Mouse (Mus musculus): ENCODE measurements around the gene Atoh7.
"Not testable (repeated sequence)": the region's sequence is repeated elsewhere in the genome, so short reads cannot be mapped to it uniquely, and the experiment has no call there.

Gene Atoh7

GRCm38 (mm10) chr10:63099521-63099920, at the start of gene Atoh7:
TSS of gene Atoh7 (plus strand) at chr10:63099651.
- peak; percentile 88 for DNase-seq

DNA sequence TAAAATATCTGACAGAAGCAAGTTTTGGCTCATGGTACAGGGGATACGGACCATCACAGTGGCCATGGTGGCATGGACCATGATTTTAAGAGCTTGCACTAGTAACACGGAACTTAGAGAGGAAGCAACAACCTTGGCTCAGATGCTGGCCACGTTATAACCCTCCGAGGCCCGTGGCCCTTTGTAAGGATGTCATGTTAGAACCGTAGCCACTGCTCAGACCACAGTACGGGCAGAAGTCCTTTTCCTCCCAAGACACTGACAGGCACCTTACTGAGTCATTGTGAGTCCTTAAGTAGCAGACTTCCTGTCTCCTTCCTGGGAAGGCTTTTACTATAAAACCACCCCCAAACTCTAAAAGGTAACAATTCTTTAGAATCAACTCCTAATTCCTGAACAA, 48.2 kb upstream of the Atoh7 start:
- DNase-seq, result no peak

GRCm38 (mm10) chr10:63052011-63052410, 47.4 kb upstream of the Atoh7 start:
- no peak for DNase-seq

DNA sequence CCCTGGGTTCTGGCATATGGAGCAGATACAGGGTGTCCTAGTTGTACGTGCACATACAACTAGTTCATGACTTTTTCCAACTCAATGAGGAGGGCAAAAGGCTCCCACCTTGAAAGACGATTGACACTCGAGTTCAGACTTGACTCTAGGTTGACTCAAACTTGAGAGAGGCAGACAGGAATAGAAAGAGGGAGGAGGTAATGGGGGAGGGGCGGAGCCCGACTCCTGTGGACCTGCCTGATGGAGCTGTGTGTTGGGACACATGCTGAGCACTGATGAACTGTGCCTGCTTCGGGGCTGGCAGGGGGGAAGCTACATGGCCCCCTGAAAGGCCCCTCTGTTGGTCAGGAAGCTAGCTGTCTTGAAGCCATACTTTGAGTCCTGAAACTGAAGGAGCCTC, 46.4 kb upstream of the Atoh7 start:
- DNase-seq, result no peak

DNA sequence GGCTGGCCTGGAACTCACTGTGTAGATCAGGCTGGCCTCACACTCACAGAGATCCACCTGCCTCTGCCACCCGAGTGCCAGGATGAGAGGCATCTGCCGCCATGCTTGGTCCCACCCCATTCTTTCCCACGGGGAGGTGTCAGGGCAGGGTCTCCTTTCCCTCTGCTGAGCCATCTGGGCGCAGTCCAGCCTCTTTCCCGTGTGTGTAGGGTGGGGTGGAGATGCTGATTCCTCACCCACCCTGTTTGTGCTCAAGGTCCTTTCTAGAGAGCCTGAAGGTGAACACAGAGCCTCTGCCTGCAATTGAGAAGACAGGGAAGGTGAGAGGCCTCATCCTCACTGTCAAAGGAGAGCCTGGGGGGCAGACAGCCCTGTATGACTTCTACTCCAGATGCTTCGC, 45.4 kb upstream of the Atoh7 start:
- DNase-seq, result not testable (repeated sequence)

DNA sequence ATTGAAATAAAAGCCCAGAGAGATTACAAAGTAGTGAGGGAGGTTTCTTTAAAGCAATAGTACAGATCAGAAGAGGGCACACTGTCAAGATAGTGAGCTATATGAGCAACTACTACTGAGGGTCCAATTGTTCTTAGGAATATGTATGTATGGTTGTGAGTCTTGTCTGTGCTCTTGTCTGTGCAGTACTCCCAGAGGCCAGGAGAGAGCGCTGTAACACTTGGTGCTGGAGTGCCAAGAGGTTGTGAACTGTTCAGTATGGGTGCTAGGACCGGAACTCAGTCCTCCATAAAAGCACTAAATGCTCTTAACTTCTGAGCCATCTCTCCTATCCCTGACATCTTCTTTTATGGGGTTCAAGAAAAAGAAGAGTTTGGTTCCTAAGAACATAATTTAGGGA, 44.9 kb upstream of the Atoh7 start:
- DNase-seq, result no peak

DNA sequence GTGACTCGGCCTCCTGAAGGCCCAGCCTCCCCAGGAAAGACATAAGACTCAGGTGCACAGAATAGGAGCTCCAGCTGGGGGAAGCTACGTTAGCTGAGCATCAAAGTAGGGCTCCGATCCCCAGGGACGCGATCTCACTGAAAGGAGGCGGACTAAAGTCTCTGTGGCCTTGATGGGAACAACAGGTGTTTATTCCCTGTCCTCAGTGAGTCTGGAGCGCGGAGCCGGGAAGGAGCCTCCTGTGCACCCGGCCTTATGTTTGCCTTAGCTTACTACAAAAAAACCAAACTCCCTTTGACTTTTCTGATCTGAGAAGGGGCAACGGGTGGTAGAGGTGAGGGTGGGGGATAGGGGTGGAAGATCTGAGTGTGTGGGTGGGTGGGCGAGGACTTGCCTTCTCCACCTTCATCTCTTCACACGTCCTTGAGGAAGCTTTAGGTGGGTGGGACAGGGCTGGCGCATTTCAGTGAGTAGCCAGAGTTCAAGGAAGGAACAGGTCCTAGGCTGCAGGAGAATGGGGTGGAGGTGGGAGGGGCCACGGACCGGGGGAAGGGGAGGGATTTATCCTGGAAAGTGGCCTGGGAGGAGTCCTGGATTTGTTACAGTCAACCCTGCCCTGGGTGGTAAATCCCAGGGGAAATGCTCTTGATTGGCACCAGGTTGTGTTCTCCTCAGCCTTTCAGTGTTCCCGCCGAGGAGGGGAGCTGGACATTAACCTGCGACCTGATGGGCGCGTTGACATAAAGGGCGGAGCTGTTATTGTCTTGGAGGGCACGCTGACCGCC, 42.3 kb upstream of the Atoh7 start:
- DNase-seq, result peak; percentile 97

DNA sequence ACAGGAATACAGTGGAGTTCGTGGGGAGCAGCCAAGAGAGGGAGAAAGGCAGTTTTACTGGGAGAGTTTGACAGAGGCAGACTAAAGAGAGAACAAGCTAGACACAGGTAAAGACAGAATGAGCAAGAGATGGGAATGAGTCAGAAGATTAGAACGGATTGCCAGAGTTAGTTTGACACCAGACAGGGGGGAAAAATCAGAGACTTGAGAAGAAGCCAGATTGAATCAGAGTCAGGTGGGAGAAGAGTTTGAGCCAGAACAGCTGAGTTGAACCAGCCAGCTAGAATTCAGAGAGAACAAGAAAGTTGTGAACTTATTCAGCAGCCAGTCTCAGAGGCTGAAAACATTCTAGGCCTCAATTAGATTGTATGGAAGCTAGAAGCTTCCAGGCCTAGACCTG, 39.6 kb upstream of the Atoh7 start, which contains the start of gene Pbld1:
Gene Pbld1, plus strand, starts transcription at position 301 of the 400 bp plus-strand sequence.
- no peak for DNase-seq

DNA sequence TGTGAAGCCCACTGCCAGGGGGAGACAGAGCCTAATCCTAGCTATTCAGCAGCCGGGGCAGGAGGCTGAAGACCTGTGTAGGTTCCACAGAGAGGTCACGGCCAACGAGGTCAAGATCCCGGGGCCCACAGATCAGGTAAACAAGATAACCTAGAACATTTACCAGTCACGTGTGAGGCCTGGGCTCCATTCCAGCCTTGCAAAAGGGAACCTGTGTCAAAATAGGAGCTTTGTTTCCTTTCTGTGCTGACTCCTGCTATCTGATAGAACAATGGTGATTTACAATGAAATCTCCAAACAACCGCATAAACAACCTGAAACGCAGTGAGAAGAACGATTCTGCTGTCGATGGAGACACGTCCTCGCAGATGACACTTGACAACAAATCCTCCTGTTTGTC, 39.0 kb upstream of the Atoh7 start:
- DNase-seq, result peak; percentile 97

DNA sequence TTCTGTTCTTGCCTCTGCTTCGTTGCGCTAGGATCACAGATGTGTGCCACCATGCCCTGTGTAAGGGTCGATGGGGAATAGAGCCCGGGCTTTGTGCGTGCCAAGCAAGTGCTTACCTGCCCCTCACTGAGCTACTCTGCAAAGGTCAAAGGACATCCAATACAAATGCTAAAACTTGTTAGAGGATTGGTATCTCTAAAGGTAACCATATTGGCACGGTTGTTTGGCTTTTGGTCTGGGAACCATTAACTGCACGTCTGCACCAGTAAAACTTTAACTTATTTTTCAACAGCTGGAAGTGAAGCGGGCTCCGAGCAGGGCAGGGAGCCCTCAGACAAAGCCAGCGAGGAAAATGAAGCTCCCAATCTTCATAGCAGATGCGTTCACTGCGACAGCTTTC, 38.2 kb upstream of the Atoh7 start:
- DNase-seq, result no peak

GRCm38 (mm10) chr10:63062696-63063095, 36.8 kb upstream of the Atoh7 start:
- DNase-seq, result no peak

DNA sequence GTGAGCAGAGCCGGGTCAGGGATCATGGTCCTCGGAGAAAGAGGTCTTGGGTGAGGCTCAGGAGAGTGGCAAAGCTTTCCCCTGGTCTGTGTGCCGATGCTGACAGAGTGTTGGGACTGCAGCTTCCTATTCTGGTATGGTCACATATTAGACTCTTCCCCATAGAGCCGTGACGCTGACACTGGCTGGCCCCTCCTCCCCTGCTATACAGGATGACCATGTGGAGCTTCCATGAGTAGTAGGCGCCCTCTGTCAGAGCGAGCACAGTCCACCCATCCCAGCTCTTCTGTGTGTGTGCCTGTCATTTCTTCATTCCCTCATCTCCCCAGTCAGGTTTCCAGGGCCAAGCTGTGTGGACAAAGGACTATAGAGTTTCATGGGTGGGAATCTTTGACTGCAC, 36.1 kb upstream of the Atoh7 start:
- no peak for DNase-seq

GRCm38 (mm10) chr10:63064516-63064915, 34.9 kb upstream of the Atoh7 start:
- no peak for DNase-seq

DNA sequence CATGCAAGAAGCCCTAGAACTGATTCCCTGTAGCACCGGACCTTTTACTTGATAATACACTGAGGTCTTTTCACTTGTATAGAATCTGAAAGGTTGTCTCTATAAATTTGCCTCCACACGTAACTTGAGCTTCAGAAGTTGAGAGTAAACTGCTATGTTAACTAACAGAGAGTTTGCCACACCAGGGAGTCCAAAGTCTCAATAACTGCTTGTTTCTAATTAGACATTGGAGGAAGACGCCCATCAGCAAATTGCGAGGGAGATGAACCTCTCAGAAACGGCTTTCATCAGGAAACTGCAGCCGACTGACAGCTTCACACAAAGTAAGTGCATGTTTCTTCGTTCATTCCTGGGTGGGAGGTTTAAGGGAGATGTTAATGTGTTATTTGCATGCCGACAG, 33.9 kb upstream of the Atoh7 start:
- DNase-seq, result no peak

- peak; percentile 94 for DNase-seq
Observed at GRCm38 (mm10) chr10:63065988-63066387, 33.5 kb upstream of the Atoh7 start.

- DNase-seq, result no peak
Observed at GRCm38 (mm10) chr10:63086304-63086703, 13.1 kb upstream of the Atoh7 start.

GRCm38 (mm10) chr10:63089103-63089757, 10.2 kb upstream of the Atoh7 start:
- DNase-seq, result no peak

DNA sequence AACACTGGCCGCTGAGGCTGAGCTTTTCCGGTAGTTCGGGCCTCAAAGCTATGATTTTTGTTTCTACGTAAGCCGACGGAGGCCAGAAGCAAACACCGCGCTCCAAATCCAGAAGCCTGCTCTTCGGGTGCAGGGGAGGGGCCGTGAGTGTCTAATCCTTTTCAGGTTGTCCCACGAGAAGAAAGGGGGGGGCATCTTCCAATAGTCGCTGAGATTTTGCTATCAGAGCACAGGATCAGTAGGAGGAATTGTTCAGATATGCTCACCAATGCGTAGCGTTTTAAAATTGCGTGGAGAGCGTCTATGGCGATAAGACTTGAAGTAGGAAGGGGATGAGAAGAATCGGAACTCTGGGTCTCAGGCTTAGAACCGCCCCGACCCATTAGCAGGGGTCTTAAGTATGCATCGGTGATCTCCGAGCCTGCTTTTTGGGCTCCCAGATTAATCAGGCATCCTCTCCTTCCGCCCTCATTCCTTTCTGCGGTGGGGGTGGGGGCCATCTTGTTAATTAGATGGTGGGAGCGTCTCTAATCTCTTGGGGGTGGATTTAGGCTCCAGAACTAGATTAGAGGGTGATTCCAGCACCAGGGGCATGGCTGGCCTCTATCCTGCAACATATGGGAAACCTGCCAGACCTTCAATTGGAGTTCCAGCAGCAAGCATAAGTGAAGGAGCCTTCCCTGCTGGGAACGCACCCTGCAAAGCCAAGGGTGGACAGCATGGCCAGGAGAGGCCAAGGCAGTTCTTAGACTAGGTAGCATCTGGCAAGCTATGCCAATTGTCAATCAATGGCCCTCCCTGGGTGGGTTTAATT, 9.5 kb upstream of the Atoh7 start:
- no peak for DNase-seq

DNA sequence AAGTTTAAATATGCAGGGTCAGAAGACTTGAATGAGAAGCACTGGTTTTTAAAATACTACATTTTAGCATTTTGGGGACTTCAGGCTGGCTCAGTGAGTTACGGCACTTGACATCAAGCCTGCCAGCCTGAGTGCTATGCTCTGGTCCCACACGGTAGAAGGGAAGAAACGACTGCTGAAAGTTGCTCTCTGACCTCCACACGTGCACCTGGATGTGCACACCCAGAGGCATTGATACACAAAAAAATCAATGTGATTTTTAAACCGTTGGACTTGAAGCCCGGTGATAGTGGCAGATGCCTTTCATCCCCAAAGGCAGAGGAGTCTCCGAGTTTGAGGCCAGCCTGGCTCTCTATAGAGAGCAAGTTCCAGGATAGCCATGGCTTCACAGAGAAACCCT, 7.5 kb upstream of the Atoh7 start:
- no peak for DNase-seq

DNA sequence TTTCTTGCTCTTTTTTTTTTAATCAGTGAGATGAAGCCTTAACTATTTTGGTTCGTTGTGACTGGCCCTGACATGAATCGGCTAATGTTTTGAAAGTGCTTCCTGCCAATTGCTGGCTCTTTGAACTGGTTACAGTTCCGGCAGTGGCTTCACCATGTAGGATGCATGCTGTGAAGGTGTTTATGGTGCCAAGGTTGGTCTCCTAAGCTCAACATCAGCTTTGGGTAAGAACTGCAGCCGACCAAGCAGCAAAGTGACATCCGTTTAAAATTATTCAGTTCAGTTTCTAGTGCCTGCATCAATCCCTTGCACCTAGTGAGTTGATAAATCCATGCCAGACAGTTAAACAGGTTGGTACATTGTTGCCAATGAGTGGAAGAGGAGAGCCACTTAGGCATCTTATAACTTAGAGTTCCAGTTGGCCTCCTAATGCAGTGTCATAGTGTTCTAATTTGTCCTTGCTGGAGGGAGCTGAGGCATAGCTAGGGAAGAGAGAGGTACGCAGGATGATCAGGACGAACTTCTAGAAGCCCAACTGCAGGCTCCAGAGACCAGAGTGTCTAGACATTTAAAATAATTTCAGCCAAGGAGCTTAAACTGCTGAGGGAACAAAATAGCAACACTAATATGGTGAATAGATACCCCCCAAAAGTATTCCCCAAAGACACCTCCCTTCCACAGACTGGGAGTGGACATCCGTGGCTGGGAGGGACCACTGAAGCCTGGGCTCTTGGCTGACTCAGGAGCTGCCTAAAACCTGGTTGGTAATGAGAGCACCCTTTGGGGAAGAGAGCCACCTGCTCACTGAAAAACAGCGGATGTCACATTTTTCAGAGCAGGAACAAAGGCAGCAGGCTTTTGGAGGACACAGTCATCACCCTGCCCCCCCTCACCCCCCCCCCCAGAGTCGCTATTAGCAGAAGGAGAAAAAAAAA, 6.6 kb upstream of the Atoh7 start:
- DNase-seq, result no peak

DNA sequence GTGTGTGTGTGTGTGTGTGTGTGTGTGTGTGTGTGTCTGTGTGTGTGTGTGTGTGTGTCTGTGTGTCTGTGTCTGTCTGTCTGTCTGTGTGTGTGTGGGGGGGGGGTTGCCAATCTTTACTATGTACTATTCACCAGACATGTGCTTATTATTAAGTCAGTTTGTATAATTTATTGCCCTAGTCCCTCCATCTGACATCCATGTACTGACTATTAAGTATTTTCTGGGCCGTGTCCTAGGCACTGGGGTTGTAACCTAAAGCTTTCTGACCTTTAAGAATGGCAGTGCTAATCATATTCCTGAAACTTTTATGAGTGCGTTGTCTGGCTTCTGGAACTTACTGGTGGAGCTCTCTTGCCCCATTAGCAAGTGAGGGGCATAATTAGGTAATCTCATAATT, 2.7 kb upstream of the Atoh7 start:
- DNase-seq, result no peak

DNA sequence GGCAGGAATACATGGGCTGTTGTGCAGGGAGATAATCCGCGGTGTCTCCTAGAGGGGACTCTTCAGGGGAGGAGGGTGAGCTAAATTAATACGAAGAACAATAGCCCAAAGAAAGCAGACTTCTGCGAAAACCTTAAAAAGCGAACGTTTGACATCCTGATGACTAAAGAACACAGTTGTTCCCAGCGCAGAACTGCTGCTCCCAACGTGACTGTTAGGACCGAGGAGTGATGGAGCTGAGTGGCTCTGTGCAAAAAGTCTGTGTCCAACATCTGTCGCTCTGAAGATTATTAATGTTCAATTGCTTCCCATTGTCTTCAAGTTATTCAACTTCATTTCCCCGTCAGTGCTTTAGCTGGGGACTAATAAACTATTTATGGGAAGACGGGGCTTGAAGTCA, 1.3 kb upstream of the Atoh7 start:
- DNase-seq, result no peak

Measured in heart, adult 11 months (tissue).